Mouse (Mus musculus) MN1 (cell line): Measurements from ENCODE around the gene Lrsam1.
A peak's percentile ranks its signal among the peaks of the same experiment; 100 is the strongest.

Source experiments
- DNase-seq: peaks from one replicate; pipeline ENCODE4 v3.0.0-alpha.2; 2016; ENCODE audit warnings: low spot score

Gene Lrsam1

DNA sequence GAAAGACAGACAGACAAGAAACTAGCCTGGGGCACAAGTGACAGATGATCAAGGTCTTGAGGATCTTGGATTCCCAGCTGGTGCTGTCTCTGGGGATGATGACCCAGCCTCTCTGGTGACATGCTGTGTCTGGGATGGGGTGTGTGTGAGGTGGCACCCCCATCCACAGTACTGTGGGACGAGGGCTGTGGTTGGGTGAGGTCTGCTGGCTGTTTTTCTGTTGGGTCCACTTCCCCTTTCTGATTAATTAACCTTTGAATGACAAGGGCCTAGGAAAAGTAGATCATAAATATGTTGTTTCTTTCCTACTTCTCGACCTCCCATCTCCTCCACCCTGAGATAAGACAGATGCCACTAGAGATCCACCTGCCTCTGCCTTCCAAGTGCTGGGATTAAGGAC, 67.3 kb downstream of the Lrsam1 start:
- no peak for DNase-seq

DNA sequence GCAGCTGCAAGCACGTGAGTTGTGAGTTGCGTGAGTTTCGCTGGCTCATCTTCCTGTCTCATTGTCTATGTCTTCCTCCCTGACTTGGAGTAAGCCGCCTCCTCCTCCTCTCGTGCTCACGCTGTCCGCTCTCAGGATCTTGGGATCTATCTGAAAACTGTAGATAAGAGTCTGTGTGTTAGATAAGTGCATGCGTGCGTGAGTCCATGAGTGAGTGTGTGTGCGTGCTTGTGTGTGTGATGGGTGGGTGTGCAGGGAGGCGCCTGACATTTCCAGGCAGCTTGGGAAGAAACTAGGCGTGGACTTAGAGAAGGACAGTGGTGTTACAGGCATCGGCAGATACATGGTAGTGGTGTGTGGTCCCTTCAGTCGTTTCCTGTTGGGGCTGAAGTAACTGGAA, 68.9 kb downstream of the Lrsam1 start:
- no peak for DNase-seq

DNA sequence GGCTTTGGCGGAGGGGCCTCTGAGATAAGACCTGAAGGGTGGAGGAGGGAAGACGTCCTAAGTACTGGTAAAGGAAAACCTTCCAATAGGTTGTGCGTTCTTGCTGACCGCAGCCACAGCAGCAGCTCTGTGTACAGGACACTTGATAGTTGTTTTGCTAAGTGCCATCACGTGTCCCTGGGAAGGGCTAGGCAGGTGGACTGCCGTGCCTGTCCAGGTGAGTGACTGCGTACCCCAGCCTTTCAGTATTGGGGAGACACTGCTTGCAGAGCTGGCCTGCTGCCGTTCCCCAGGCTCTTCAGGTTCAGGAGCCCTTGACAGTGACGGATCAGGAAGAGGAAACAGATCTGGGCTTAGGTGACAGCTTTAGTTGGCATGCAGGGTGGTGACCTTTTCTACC, 70.1 kb downstream of the Lrsam1 start:
- no peak for DNase-seq

DNA sequence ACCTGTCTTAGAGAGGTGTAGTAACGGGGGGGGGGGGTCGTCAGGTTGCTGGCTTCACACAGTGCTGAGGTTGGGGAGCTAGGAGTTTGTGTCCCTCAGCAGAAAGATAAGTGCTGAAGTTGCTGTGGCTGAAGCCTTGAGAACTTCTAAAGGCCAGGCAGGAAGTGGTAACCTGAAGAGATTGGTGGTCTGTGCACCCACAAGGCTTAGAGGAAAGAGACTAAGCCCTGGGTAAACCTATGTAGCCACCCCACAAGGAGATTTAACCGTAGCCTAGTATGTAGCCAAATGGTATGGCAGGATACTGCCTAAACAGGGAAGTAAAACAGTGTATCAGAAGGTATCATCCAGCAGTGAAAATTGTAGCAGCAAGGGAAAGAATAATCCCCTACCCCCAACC, 71.1 kb downstream of the Lrsam1 start:
- DNase-seq, result no peak

DNA sequence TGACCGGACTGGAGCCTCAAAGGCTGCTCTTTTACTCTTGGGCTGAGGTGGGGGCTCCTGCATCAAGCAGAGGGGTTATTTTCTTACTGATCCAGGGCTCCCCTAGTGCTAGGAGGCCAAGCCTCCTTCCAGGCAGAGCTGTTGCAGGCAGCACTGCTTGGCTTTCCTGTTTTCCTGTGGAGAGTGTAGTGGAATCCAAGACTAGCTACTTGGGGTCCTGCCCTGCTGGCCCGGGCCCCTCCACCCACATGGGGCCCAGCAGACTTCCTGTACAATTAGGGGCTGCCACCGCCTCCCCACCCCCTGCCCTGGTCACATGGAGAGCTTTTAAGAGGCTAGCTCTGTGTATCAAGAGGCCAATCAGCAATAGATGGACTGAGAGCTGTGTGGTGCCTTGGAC, 72.9 kb downstream of the Lrsam1 start:
- DNase-seq, result no peak

DNA sequence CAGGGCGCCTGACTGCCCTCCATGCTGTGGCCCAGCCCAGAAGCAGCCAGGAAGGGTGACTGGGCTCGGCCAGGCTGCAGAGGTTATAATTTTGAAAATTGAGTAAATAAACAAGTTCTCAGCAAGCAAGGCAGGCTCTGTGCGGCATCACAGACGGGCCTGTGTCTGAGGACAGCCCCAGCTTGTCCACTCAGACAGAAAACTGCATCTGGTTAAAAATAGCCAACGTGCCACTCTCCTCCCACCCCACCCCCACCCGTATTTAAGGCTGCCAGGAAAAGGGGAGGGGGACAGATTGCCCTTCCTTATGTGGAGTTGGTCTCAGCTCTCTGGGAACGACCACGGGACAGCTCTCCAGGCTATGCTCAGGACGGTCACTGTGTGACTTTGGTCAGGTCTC, 73.4 kb downstream of the Lrsam1 start:
- no peak for DNase-seq

DNA sequence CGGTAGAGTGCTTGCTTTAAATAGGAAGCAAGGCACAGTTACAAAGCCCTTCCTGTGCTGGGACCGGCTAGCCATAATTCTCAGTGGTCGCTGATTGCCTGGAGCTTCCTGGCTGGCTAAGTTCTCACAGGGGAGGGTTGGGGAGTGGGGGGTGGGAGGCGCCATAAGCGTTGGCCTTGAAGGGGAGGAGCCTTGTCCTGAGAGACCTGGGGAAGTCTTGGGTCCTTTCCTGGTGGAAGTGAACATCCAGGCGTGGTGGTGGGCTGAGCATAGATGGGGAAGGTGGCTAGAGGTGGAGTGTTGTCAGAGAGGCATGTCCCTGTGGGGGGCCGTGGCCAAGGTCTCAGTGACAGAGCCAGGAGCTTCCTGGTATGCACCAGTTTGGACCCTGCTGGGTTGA, 76.7 kb downstream of the Lrsam1 start:
- DNase-seq, result no peak

DNA sequence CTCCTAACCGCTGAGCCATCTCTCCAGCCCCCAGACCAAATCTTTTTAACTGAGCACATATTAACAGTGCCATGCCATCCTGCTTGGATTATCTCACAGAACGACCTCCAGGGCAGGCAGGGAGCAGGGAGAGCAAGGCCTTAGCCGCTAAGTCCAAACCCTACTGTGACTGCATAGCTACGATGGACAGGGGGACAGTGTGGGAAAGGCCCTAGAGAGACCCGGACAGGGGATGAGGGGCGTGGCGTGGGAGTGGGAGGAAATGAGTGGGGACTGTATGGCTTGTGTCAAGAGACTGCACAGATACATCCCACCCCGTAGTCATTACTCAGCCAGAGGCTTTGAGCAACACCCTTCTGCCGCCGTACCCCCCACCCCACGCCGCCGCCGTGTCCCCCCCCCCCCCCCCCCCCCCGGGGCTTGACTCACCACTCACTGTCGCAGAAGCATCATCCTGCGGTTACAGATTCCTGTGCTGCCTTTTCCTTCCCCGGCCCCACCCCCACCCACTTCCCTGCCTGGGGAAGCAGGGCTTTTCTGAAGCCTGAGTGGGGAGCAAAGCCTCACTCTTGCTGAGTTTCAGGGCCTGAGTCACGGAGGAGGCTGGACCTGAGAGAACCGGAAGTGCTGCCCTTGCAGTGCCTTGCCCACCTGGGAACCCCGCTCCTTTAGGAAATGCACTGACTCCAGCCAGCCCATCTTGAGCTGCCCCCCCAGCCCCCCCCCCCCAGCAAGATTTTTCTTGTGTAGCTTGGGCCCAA, 79.0 kb downstream of the Lrsam1 start:
- DNase-seq, result peak; percentile 74

DNA sequence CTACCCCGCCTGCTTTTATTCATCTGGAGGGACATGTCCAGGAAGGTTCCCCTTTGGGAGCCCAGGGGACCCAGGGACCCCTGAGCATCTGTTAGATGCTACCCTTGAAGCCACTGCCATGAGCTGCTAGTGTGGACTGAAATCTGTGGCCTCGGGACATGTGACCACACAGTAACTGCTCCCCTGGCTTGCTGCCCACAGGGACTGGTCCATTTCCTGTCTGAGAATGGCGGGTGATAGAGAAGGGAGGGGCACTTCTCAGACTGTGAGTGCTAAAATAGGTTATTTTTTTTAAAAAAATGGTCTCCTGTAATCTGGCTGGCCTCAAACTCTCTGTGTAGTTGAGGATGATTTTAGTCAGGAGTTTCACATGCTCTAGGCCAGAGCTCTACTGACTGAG, 79.7 kb downstream of the Lrsam1 start:
- peak; percentile 74 for DNase-seq

DNA sequence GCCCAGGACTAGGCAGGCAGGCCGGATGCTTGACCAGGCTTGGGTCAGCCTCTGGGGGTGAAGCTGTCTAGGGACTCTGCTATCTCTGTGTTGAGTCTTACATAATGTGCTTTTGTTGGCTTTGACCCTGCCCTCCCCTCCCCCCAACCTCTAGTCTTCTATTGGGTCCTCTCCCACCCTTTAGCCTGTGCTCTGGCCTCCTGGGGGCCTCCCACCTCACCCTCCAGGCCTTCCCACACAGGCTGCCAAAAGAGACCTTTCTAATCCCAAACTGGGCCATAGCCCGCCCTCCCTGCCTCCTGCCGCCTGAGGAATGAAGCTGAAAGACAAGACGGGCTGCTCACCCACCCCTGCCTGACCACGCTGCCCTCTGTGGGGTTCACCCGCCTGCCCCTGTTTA, 80.4 kb downstream of the Lrsam1 start:
- no peak for DNase-seq

DNA sequence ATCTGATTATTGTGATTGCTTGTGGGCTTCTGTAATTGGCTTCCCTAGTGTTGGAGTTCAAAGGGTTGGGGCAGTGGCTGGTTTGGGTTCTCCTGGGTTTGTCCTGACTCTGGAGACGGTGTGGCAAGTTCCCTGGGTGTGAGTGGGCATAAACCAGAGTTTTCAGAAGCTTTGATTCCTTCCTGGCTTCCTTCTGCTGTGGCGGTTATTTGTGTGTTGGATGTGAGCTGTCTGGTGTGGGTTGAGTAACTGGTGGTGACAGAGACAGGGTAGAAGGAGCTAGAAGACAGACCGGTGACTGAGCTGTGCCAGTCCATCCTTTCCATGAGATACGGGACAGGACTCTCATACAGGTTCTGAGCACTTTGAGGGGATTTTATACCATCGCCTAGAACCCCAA, 81.8 kb downstream of the Lrsam1 start:
- DNase-seq, result no peak

DNA sequence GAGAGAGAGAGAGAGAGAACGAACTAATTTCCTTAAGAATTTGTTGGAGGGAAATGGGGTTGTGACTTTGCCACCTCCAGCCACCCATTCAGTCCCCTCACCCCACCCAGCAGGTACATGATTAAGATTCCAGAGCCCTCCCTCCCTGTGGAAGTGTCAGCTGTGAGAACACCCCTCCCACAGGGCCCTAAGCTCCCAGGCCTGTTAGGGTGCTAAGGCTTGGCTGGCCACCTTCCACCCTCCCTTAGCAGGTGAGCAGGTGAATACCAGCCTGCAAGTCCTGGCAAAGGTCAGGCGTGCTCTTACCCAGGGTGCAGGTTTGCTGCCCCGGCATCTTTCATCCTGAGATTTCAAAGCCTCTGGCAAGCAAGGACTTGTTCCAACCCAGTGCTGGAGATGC, 83.0 kb downstream of the Lrsam1 start:
- no peak for DNase-seq

DNA sequence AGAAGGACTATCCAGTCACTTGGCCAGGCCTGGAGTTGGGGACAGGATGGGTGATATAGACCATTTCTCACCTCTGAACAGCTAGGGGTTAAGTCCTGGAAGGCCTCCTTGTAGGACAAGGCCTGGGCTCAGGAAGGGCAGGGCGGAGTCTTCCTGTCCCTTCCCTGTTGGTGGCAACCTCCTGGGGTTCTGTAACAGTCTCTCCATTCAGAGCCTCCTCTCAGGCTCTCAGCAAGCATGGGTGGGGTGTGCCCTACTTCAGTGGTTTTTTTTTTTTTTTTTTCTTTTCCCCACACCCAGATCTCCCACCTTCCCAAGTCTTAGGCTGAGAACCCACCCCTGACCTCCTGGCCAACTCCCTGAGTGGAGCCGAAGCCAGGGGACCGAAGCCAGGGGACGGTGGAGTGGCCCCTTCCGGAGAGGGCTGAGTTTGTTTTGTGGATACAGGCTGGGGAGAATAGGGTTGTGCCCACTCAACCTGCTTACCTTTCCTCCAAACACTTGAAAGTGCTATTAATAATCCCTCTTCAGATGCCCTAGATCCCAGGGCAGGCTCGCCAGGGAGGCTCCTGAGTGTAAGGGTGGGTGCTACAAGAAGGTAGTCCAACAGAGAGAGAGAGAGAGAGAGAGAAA, 83.5 kb downstream of the Lrsam1 start:
- DNase-seq, result no peak

DNA sequence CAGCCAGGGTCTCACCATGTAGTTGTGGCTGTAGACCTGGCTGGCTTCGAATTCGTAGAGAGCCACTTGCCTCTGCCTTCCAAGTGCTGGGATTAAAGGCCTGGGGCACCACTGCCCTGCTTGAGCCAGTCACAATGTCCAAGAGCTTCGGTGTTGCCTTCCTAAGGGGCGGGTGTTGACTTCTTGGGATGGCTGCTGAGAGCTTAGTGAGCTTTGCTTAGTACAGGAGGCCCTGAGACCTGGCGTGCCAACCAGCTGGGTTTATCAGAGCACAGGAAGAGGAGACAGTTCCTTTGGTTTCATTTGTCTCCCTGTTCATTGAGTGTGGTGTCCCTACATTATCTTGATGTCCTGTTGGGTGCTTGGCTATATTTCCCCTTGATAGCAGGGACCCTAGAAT, 84.1 kb downstream of the Lrsam1 start:
- no peak for DNase-seq

DNA sequence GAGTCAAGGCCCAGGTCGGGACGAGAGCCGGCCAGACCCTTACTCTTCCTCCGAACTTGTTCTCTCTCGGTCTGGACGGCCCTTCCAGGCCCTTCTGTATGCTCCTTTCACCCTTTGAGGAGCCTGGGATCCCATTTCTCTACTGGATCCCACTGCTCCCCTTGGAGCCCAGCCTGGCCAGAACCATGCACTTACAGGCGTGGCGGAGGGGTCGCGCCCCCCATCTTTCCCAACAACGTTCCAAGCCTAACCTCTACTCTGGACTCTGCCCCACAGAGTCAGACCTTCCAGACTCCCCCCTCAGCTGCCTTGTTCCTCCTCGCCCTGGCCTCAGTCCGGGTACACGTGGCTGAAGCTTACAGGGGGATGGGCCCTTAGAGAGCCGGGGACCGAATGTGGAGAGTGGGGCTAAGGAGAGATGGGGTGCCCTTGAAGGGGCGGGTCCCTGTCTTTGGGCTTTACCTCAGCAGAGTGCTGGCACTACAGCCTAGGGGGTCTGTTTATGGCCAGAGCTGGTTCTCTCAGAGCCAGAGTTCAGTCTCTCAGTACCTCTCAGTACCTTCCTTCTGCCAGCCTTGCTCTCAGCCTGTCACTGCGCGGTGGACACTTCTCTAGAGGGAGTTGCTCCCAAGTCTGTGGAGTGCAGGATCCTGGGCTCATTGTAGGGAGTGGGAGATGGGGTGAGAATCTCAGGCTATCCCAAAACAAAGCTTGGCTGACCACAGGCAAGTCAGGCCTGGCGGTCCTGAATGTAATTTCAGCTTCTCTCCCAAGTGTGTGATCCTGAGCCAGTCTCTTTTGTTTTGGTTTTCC, 84.7 kb downstream of the Lrsam1 start:
- DNase-seq, result no peak

DNA sequence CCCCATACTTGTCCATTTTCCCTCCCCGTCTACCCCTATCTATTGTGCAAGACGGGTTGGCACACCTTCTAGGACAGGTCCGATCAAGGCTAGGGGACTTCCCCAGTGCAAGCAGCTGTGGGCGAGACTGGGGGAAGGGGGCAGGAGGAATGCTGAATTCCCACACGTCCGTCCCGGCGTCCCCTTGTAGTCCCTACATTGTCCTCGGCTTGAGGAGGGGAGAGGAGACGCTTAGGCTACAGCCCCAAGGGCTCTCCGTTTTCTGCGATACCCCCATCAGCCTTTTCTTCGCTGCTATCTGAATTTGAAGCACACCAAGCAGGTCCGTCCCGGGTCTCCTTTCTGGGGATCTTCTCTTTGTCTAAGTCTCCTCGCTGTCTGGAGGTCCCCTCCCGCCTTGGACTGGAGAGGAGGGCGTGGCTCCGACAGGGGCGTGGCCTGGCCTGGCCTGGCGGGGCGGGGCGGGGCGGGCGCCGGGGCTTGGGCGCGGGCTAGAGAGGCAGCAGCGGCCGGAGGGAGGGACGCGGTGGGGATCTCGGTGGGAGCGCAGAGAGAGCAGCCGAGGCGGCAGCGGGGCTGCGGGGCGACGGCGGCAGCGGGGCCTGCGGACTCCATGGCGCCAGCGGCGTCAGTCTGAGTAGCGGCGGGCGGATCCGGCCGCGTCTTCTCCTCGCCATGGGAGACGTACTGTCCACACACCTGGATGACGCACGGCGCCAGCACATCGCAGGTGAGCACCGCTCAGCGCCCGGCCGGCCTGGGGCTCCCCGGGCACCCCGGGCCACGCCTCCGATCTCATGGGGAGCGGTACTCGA, 85.5 kb downstream of the Lrsam1 start, which contains the start of gene Fam129b:
TSS of gene Fam129b (plus strand) at position 440 of the 815 bp plus-strand sequence.
- DNase-seq, result peak; percentile 85
